Mouse (Mus musculus) liver, embryonic 15.5 days (tissue): ENCODE measurements at regions not wholly inside any gene's neighbourhood (a gene's known extent, or its start where the extent isn't known, plus 50 kb on each side); places are given as distances from the start of the nearest gene placed in this dataset.

ENCODE experiments used
- ATAC-seq: fragments of 200-750 bp; cut with Nextera tagmentation; 2 replicates; pipeline ENCODE4 v1.8.0; 2017; ENCODE audit warnings: moderate number of reproducible peaks, mild to moderate bottlenecking, moderate library complexity; ENCODE audit not compliant: insufficient read depth
- H3K27ac ChIP-seq: fragments of 300-500 bp; sonication (generic); replicated peaks from 2 replicates; pipeline ENCODE4 v1.5.1; 2015; ENCODE audit warnings: mild to moderate bottlenecking, inconsistent platforms
- H3K27me3 ChIP-seq: fragments of 300-500 bp; sonication (generic); 2 replicates; pipeline ENCODE4 v1.6.1; 2015; ENCODE audit warnings: mild to moderate bottlenecking, inconsistent platforms
- H3K36me3 ChIP-seq: fragments of 300-500 bp; sonication (generic); replicated peaks from 2 replicates; pipeline ENCODE4 v1.6.1; 2015; ENCODE audit warnings: moderate library complexity, mild to moderate bottlenecking, inconsistent platforms
- H3K4me1 ChIP-seq: fragments of 300-500 bp; sonication (generic); replicated peaks from 2 replicates; pipeline ENCODE4 v1.6.1; 2015; ENCODE audit warnings: inconsistent platforms
- H3K4me2 ChIP-seq: fragments of 300-500 bp; sonication (generic); 2 replicates; pipeline ENCODE4 v1.6.1; 2015; ENCODE audit warnings: moderate library complexity, mild to moderate bottlenecking, inconsistent platforms
- H3K4me3 ChIP-seq: fragments of 300-500 bp; sonication (generic); replicated peaks from 2 replicates; pipeline ENCODE4 v1.5.1; 2015; ENCODE audit warnings: mild to moderate bottlenecking, inconsistent platforms
- H3K9ac ChIP-seq: fragments of 300-500 bp; sonication (generic); 2 replicates; pipeline ENCODE4 v1.6.1; 2015; ENCODE audit warnings: moderate library complexity, mild to moderate bottlenecking, inconsistent platforms
- H3K9me3 ChIP-seq: fragments of 300-500 bp; sonication (generic); replicated peaks from 2 replicates; pipeline ENCODE4 v1.6.1; 2016; ENCODE audit warnings: inconsistent platforms
- WGBS: fragments of 180-500 bp; shearing (Covaris S2); methylation state at CpG from one replicate; pipeline ENCODE4 v1.1.7; 2015; ENCODE audit warnings: mixed read lengths; ENCODE audit not compliant: insufficient replicate concordance; 5-methylcytosine and 5-hydroxymethylcytosine counted together

DNA sequence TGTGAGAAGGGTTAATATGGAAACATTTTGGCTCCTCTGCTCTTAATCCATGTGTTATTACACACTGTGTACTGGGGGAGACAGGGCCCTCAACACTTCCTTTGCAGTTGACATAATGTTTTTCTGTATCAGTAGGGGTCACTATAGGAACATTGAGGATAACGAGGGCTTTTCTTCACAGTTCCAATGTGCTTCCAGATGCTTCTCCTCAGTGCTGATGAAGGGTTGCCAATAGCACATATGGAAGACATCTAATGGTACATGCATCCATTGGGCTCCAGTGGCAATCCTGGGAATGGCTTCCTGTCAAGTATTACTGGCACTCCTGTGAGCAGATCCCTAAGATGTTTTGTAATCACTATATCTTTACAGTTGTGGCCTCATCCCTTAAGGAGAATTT lies 62.1 kb downstream of the Naa11 start:
- Histone ChIP-seq H3K9ac (no peak overlapping the region), H3K27ac (no peak overlapping the region), H3K4me3 (no peak overlapping the region), H3K4me2 (no peak overlapping the region), H3K4me1 (no peaks in the 10 kb centered on the region), H3K36me3 (no peaks in the 10 kb centered on the region), H3K9me3 (no peaks in the 10 kb centered on the region), H3K27me3 (no peaks in the 10 kb centered on the region)
- ATAC-seq: no peak
- 36% methylated on average over 1 of the region's 1 CpGs for WGBS

DNA sequence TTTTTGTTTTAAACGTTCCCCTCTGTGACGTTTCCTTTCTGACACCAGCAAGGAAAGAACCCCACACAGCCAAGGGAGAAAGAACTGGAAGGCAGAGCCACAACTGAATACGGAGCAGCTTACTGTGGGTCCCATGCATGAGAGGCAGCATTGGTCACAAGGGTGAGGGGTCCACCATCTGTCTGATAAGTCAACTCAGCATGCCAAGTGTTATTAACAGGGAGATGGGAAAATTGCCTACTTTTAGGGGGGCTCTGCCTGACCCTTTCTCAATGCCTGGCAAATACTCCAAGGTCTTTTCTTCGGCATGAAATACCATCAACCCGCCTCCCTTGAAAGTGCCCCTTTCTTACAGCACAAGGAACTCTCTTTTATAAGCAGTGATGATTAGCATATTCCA lies 66.3 kb downstream of the Naa11 start:
- H3K9ac ChIP-seq: no peak overlapping the region
- H3K4me2 ChIP-seq: no peak overlapping the region
- no peaks in the 10 kb centered on the region for H3K9me3 ChIP-seq
- H3K27me3 ChIP-seq: no peaks in the 10 kb centered on the region
- ATAC-seq: no peak
- no peak overlapping the region for H3K27ac ChIP-seq
- H3K4me3 ChIP-seq: no peak overlapping the region
- WGBS: 61% methylated on average over 5 of the region's 5 CpGs
- H3K36me3 ChIP-seq: no peaks in the 10 kb centered on the region
- H3K4me1 ChIP-seq: no peaks in the 10 kb centered on the region

GRCm38 (mm10) chr5:97323873-97324272 lies 68.3 kb downstream of the Naa11 start:
- Histone ChIP-seq H3K4me1 (no peaks in the 10 kb centered on the region), H3K27me3 (no peaks in the 10 kb centered on the region), H3K4me2 (no peak overlapping the region), H3K9me3 (no peaks in the 10 kb centered on the region), H3K9ac (no peak overlapping the region), H3K4me3 (no peak overlapping the region), H3K36me3 (no peaks in the 10 kb centered on the region), H3K27ac (no peak overlapping the region)
- WGBS: 33% methylated on average over 3 of the region's 3 CpGs
- no peak for ATAC-seq

- no peak overlapping the region for H3K4me2 ChIP-seq
- no peak overlapping the region for H3K4me3 ChIP-seq
- H3K9ac ChIP-seq: no peak overlapping the region
- no peak overlapping the region for H3K27ac ChIP-seq
- H3K4me1 ChIP-seq: no peaks in the 10 kb centered on the region
- no peak for ATAC-seq
- WGBS: 65% methylated on average over 2 of the region's 2 CpGs
- H3K9me3 ChIP-seq: no peaks in the 10 kb centered on the region
- H3K36me3 ChIP-seq: no peaks in the 10 kb centered on the region
- no peaks in the 10 kb centered on the region for H3K27me3 ChIP-seq
These were observed 72.2 kb downstream of the Naa11 start for GRCm38 (mm10) chr5:97319816-97320487.

- no peaks in the 10 kb centered on the region for H3K9me3 ChIP-seq
- H3K27me3 ChIP-seq: no peaks in the 10 kb centered on the region
- ATAC-seq: no peak
- no peak overlapping the region for H3K9ac ChIP-seq
- H3K27ac ChIP-seq: no peak overlapping the region
- H3K4me2 ChIP-seq: no peak overlapping the region
- no peaks in the 10 kb centered on the region for H3K36me3 ChIP-seq
- H3K4me3 ChIP-seq: no peak overlapping the region
- 67% methylated on average over 4 of the region's 4 CpGs for WGBS
- no peaks in the 10 kb centered on the region for H3K4me1 ChIP-seq
These were observed 85.3 kb downstream of the Naa11 start for GRCm38 (mm10) chr5:97306902-97307301.

- 60% methylated on average over 4 of the region's 4 CpGs for WGBS
- H3K4me2 ChIP-seq: no peak overlapping the region
- no peak overlapping the region for H3K27ac ChIP-seq
- no peaks in the 10 kb centered on the region for H3K27me3 ChIP-seq
- no peaks in the 10 kb centered on the region for H3K4me1 ChIP-seq
- no peak for ATAC-seq
- no peaks in the 10 kb centered on the region for H3K9me3 ChIP-seq
- no peak overlapping the region for H3K4me3 ChIP-seq
- no peaks in the 10 kb centered on the region for H3K36me3 ChIP-seq
- H3K9ac ChIP-seq: no peak overlapping the region
These were observed 87.3 kb downstream of the Naa11 start for GRCm38 (mm10) chr5:97304921-97305320.

GRCm38 (mm10) chr5:97301621-97302020 lies 90.6 kb downstream of the Naa11 start:
- 61% methylated on average over 4 of the region's 4 CpGs for WGBS
- H3K4me2 ChIP-seq: no peak overlapping the region
- H3K9me3 ChIP-seq: no peaks in the 10 kb centered on the region
- no peaks in the 10 kb centered on the region for H3K27me3 ChIP-seq
- no peak overlapping the region for H3K27ac ChIP-seq
- no peaks in the 10 kb centered on the region for H3K4me1 ChIP-seq
- no peak overlapping the region for H3K9ac ChIP-seq
- no peak overlapping the region for H3K4me3 ChIP-seq
- no peak for ATAC-seq
- no peaks in the 10 kb centered on the region for H3K36me3 ChIP-seq

GRCm38 (mm10) chr5:97300861-97301260 lies 91.3 kb downstream of the Naa11 start:
- peak; percentile 47; the same call in 1 of the 2 replicates for ATAC-seq
- H3K27ac ChIP-seq: no peak overlapping the region
- H3K4me1 ChIP-seq: no peaks in the 10 kb centered on the region
- no peaks in the 10 kb centered on the region for H3K36me3 ChIP-seq
- no peak overlapping the region for H3K9ac ChIP-seq
- H3K27me3 ChIP-seq: no peaks in the 10 kb centered on the region
- no peaks in the 10 kb centered on the region for H3K9me3 ChIP-seq
- H3K4me3 ChIP-seq: no peak overlapping the region
- no peak overlapping the region for H3K4me2 ChIP-seq
- 66% methylated on average over 5 of the region's 5 CpGs for WGBS

DNA sequence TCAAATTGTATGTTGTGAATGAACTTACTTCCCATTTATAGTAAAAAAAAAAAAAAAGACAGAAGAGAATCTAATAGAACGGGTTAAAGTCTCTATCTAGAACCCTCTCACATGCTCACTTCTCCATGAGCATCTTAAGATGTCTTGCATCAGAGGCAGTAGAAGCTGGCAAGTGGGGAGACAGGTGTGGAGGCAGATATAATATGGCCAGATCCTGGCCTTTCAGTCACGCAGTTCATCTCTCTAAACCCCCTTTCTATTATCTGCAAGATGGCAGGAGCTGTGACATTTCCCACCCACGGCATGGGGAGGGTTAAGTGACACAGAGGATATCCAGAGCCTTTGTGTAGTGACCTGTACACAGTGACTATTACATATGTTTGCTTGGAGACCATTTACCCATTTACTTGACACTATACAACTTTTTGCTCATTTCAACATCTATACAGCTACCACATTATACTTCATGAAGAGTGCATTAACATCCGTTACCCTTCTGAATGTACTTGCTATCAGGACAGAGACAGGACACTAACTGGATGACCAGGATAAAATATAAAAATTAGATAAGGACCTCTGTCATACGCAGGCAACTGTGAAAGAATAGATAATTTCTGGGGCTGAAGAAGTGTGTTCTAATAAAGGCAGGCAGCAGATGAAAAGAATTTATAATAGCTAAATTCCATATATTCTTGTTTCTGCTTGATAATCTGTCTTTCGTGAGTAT lies 91.9 kb downstream of the Naa11 start:
- H3K9me3 ChIP-seq: no peaks in the 10 kb centered on the region
- no peak overlapping the region for H3K4me3 ChIP-seq
- no peak overlapping the region; the same call in 1 of the 2 replicates for H3K27ac ChIP-seq
- peak; percentile 84 for ATAC-seq
- H3K4me1 ChIP-seq: no peaks in the 10 kb centered on the region
- H3K36me3 ChIP-seq: no peaks in the 10 kb centered on the region
- no peak overlapping the region for H3K4me2 ChIP-seq
- H3K9ac ChIP-seq: no peak overlapping the region
- H3K27me3 ChIP-seq: no peaks in the 10 kb centered on the region
- 35% methylated on average over 6 of the region's 6 CpGs for WGBS

DNA sequence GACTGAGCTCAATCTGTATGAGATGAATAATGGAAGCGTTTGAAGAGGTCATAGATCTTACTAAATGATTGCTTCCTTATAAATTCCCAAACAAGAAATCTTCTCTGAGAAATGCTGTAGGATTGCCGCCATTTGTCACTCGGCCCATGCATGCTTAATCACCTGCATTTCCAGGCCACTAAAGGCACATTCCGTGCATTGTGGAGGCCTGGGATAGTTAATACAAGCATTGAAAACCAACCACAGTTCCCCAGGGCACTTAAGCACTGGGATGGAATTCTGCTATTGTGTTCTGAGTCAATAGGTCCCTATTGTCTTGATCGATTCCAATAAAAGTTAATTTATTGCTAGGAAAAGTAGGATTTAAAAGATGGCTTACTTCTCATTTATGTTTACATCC lies 92.5 kb downstream of the Naa11 start:
- Histone ChIP-seq H3K4me1 (no peaks in the 10 kb centered on the region), H3K27ac (no peak overlapping the region), H3K4me3 (no peak overlapping the region), H3K36me3 (no peaks in the 10 kb centered on the region), H3K27me3 (no peaks in the 10 kb centered on the region), H3K9ac (no peak overlapping the region), H3K9me3 (no peaks in the 10 kb centered on the region), H3K4me2 (no peak overlapping the region)
- 71% methylated on average over 5 of the region's 5 CpGs for WGBS
- no peak for ATAC-seq

DNA sequence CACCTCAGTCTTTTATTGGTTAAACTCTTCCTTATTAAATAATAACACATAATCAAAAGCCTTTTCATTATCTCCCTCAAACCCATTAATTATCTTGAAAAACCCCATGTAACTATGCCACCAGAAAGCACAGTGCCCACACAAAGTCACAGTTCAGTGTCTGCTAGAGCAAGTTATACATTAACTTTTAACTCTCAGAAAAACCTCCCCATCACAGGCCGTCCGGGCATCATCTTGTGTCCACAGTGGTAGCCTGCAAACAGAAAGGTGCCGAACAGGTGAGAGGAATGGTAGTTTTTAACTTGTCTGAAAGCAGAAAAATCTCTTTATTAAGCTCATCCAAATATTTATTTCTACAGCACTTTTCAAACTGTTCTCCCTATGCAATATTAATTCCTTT lies 96.0 kb downstream of the Naa11 start:
- Histone ChIP-seq H3K27ac (no peak overlapping the region), H3K4me3 (no peak overlapping the region), H3K9ac (no peak overlapping the region), H3K4me1 (no peaks in the 10 kb centered on the region), H3K36me3 (no peaks in the 10 kb centered on the region), H3K9me3 (no peaks in the 10 kb centered on the region), H3K4me2 (no peak overlapping the region), H3K27me3 (no peaks in the 10 kb centered on the region)
- 76% methylated on average over 3 of the region's 3 CpGs for WGBS
- ATAC-seq: no peak
